Mouse (Mus musculus) forebrain, embryonic 12.5 days (tissue): ENCODE results near the gene Myf5. TPM values are rescaled to one million over a fixed set of nuclear protein-coding genes. Genes with fewer than 3 reads are reported as not detected.

Experiments used
- ATAC-seq: fragments of 200-750 bp; cut with Nextera tagmentation; 2 replicates; pipeline ENCODE4 v1.8.0; 2017; ENCODE audit warnings: moderate TSS enrichment; ENCODE audit not compliant: low FRiP score
- H3K27ac ChIP-seq: fragments of 300-500 bp; sonication (generic); 2 replicates; pipeline ENCODE4 v1.5.1; 2016; ENCODE audit warnings: mild to moderate bottlenecking
- H3K27me3 ChIP-seq: fragments of 300-500 bp; sonication (generic); 2 replicates; pipeline ENCODE4 v1.6.1; 2016; ENCODE audit warnings: mild to moderate bottlenecking
- H3K36me3 ChIP-seq: fragments of 300-500 bp; sonication (generic); replicated peaks from 2 replicates; pipeline ENCODE4 v1.6.1; 2016; ENCODE audit warnings: mild to moderate bottlenecking
- H3K4me1 ChIP-seq: fragments of 300-500 bp; sonication (generic); 2 replicates; pipeline ENCODE4 v1.6.1; 2016
- H3K4me2 ChIP-seq: fragments of 300-500 bp; sonication (generic); 2 replicates; pipeline ENCODE4 v1.6.1; 2016; ENCODE audit warnings: mild to moderate bottlenecking, moderate library complexity
- H3K4me3 ChIP-seq: fragments of 300-500 bp; sonication (generic); replicated peaks from 2 replicates; pipeline ENCODE4 v1.5.1; 2016; ENCODE audit warnings: mild to moderate bottlenecking
- H3K9ac ChIP-seq: fragments of 300-500 bp; sonication (generic); 2 replicates; pipeline ENCODE4 v1.6.1; 2016; ENCODE audit warnings: mild to moderate bottlenecking
- H3K9me3 ChIP-seq: fragments of 300-500 bp; sonication (generic); 2 replicates; pipeline ENCODE4 v1.6.1; 2016
- WGBS: fragments of 180-500 bp; shearing (Covaris S2); methylation state at CpG from one replicate; pipeline ENCODE4 v1.1.7; 2016; 5-methylcytosine and 5-hydroxymethylcytosine counted together
- polyA plus RNA-seq: library from polyadenylated mRNA; unstranded; fragments of >200 nt; fragmentation: Nextera tagmentation; extraction: Ambion mirVana; gene quantifications from 2 replicates; pipeline ENCODE4 v1.2.1, GENCODE M21; 2016

Myf5 gene
- polyA plus RNA-seq, result 0.09 TPM in 1 of 2 replicates, not detected in the other

DNA sequence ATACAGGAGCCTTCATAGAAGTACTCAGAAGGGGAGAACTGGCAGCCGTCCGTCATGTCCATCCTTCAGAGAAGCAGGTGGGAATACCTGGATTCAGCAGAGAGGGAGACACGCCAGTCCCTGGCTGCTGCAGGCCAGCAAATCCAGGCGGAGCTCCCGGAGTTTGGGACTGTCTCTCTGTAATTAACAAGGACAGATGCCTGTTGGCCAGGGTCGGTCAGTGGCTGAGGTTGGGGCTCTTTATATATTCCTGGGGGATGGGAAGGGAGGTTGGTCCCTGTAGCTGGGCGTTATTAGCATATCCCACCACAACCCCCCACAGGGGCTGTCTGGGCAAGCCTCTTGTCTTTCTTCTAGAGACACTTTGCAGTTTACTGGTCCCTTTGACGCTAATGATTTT lies at the start of gene Myf5:
Gene Myf5 (minus strand): TSS at position 265 of the 400 bp plus-strand sequence.
- no peaks in the 10 kb centered on the region for H3K36me3 ChIP-seq
- H3K27ac ChIP-seq, result no peak within 1 kb of the TSS
- peaks cover 8% of the 10 kb centered on the region; the same call in 1 of the 2 replicates for H3K4me1 ChIP-seq
- H3K9ac ChIP-seq, result no peak within 1 kb of the TSS
- ATAC-seq, result no peak
- H3K4me2 ChIP-seq, result no peak within 1 kb of the TSS
- H3K9me3 ChIP-seq, result no peaks in the 10 kb centered on the region
- no peaks in the 10 kb centered on the region for H3K27me3 ChIP-seq
- no peak within 1 kb of the TSS for H3K4me3 ChIP-seq
- 76% methylated on average over 8 of the region's 8 CpGs for WGBS

DNA sequence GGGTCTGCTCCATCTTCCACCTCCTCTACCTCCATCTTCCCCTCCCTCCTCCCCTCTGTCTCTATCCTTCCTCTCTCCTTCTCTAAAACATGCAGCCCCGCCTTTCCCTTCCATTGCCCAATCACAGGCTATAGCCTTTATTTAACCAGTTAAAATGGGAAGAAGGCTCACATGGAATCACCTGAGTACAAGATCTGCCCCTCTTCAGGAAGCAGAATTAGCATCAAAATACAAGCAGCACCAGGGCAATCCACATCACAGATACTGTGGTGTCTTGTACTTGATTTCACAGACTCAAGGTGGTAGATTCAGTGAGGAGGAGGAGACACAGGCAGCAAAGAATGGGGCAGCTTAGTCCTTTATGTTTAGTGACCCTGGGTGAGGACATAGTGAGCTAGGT lies 42.8 kb upstream of the Myf5 start:
- no peaks in the 10 kb centered on the region for H3K27me3 ChIP-seq
- H3K4me2 ChIP-seq, result no peak overlapping the region
- no peak overlapping the region for H3K9ac ChIP-seq
- H3K9me3 ChIP-seq, result no peaks in the 10 kb centered on the region
- H3K4me1 ChIP-seq, result no peaks in the 10 kb centered on the region
- no peak for ATAC-seq
- WGBS, result 77% methylated on average over 1 of the region's 1 CpGs
- no peak overlapping the region for H3K27ac ChIP-seq
- H3K4me3 ChIP-seq, result no peak overlapping the region
- no peaks in the 10 kb centered on the region for H3K36me3 ChIP-seq

DNA sequence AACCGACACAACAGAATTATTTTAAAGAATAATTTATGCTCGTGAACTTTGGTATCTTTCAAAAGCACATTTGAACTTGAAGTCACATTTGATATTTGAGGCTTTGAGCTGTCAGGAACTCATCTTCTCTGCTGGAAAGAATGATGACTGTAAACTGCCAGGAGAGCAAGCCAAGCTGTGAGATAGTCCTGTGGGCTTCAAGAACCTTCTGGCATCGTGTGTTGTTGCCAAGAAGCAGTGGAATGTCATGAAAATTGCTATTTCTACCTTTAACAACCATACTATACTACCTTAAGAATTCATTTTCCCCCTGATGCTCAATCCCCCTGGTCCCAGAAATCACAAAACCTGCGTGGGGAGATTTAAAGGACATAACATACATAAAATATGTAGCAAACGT lies 33.3 kb upstream of the Myf5 start:
- H3K9me3 ChIP-seq, result no peaks in the 10 kb centered on the region
- no peak overlapping the region for H3K4me2 ChIP-seq
- H3K27me3 ChIP-seq, result no peaks in the 10 kb centered on the region
- no peak overlapping the region for H3K9ac ChIP-seq
- no peaks in the 10 kb centered on the region for H3K4me1 ChIP-seq
- no peak overlapping the region for H3K27ac ChIP-seq
- H3K36me3 ChIP-seq, result no peaks in the 10 kb centered on the region
- H3K4me3 ChIP-seq, result no peak overlapping the region
- no peak for ATAC-seq
- 87% methylated on average over 5 of the region's 5 CpGs for whole genome bisulfite sequencing

DNA sequence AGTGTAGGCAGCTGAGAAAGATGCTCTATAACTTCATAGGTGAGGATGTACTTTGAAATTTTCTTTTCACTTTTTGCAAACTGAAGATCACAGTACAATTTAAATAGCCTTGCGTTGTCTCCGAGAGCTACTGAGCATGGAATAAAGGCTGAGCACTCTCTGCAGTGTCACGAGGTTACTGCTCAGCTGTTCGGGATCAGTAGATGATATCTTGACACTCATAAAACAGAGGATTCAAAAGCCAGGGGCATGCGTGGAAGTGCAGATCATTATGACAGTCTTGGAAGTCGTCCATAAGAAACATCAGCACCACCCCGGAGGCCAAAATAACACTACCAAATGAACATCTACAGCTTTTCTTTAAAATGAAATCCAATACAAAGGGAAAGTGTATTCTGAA lies 30.7 kb upstream of the Myf5 start:
- 87% methylated on average over 7 of the region's 7 CpGs for WGBS
- H3K4me3 ChIP-seq, result no peak overlapping the region

DNA sequence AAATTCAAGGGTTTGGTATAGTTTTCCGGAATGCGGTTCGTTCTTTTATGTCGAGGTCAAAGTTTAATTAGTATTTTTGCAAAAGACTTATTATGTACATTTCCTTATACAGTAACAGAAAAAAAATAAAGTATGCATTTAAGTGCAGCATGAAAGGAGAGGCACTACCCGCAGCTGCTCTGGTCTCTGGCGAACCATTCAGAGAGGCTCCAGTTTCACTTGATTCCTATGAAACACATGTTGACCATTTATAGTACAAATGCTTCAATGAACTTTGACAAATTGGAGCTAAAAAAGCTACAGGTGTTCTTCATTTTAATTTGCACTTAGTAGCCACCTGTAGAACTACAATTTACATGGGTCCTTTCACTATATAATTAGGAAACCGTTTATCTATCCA lies 28.8 kb upstream of the Myf5 start:
- WGBS, result 69% methylated on average over 7 of the region's 7 CpGs
- Histone ChIP-seq H3K36me3 (no peaks in the 10 kb centered on the region), H3K9me3 (no peaks in the 10 kb centered on the region), H3K4me2 (no peak overlapping the region), H3K4me1 (no peaks in the 10 kb centered on the region), H3K27ac (no peak overlapping the region), H3K27me3 (no peaks in the 10 kb centered on the region), H3K9ac (no peak overlapping the region), H3K4me3 (no peak overlapping the region)
- ATAC-seq, result no peak; the same call in 1 of the 2 replicates

More for the DNA sequence above, 30.7 kb upstream of the Myf5 start:
- H3K4me2 ChIP-seq, result no peak overlapping the region
- H3K27me3 ChIP-seq, result no peaks in the 10 kb centered on the region
- H3K36me3 ChIP-seq, result no peaks in the 10 kb centered on the region
- H3K4me1 ChIP-seq, result no peaks in the 10 kb centered on the region
- no peak overlapping the region for H3K27ac ChIP-seq
- no peak overlapping the region for H3K9ac ChIP-seq
- H3K9me3 ChIP-seq, result no peaks in the 10 kb centered on the region
- ATAC-seq, result no peak

DNA sequence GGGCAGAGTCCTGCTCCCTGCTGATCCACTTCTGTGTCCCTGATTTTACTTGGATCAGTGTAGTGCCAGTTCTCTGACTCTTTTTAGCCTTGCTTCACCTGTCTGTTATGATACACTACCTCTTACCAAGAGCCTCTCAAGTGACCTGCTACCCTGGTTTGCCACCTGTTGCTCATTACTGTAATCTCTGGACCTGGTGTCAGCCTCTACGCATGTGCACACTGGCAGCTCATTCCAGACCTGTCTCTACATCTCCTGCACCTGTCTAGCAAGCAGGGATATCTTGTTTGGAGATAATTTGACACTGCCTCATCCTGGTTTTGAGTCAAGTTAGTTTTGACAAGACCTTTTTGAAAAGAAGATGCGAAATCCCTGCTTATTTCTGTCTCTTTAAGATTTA lies 20.5 kb upstream of the Myf5 start:
- no peak for ATAC-seq
- Histone ChIP-seq H3K9me3 (no peaks in the 10 kb centered on the region), H3K27ac (no peak overlapping the region), H3K36me3 (no peaks in the 10 kb centered on the region), H3K4me1 (no peaks in the 10 kb centered on the region), H3K4me3 (no peak overlapping the region), H3K27me3 (no peaks in the 10 kb centered on the region), H3K9ac (no peak overlapping the region), H3K4me2 (no peak overlapping the region)
- WGBS, result 86% methylated on average over 2 of the region's 2 CpGs

DNA sequence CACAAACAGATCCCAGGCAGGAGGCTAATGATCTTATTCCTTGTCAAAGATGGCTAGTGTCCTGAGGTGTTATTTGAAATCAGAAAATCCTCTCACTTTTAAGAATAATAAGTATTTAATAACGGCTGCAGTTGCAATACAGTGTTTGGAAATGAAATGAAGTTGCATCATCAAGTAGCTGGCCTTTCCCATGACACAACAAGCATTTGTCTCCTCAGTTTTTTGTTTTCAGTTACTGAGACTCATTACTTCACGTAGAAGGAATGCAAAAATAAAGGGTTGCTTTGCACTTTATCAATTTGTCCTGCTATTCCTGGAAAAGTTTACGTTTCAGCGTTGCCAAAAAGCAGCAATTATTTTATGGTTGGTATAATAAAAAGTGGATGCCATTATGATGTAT lies 17.5 kb upstream of the Myf5 start:
- Histone ChIP-seq H3K4me2 (no peak overlapping the region), H3K4me3 (no peak overlapping the region), H3K9me3 (no peaks in the 10 kb centered on the region), H3K36me3 (no peaks in the 10 kb centered on the region), H3K27me3 (no peaks in the 10 kb centered on the region), H3K4me1 (no peaks in the 10 kb centered on the region), H3K9ac (no peak overlapping the region), H3K27ac (no peak overlapping the region)
- no peak for ATAC-seq
- WGBS, result 73% methylated on average over 4 of the region's 4 CpGs

DNA sequence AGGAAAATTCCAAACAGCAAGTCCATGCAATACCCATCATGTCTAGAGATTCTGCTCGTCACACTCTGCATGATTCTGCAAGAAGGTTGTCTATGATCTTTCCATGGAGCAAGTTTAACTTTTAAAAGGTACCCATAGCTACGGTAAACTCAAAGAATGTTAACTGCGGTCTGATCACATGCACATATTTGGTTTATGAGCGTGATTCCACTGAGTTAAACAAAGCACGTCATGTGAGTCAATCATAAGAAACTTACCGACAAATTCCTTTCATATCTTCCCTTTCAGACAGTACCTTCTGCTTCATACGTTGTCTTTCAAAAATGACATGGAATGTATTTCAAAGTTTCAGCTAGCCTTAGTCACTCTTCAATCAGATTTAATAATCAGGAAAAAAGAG lies 16.3 kb upstream of the Myf5 start:
- ATAC-seq, result no peak
- Histone ChIP-seq H3K4me2 (no peak overlapping the region), H3K9me3 (no peaks in the 10 kb centered on the region), H3K27ac (no peak overlapping the region), H3K36me3 (no peaks in the 10 kb centered on the region), H3K4me1 (no peaks in the 10 kb centered on the region), H3K27me3 (no peaks in the 10 kb centered on the region), H3K9ac (no peak overlapping the region), H3K4me3 (no peak overlapping the region)
- 91% methylated on average over 7 of the region's 7 CpGs for WGBS

DNA sequence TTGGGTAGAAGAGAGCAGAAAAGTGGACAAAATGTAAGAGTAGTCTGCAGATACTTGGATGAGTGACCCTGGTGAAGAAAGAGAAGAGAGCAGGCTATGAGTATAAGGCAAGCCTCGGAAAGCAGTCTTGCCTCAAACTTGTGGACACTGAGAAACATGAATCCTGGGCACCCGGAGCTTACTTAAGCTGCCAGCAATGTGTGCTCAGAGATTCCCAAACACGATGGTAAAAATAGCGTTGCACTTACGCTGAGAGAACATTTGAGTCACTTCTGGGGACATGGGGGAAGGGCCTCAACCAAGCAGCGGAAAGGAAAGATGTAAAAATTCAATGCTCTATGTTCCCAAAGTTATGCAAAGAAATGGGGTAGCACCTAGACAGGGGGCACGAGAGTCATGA lies 13.7 kb upstream of the Myf5 start:
- Histone ChIP-seq H3K9ac (no peak overlapping the region), H3K9me3 (no peaks in the 10 kb centered on the region), H3K27ac (no peak overlapping the region), H3K4me1 (no peaks in the 10 kb centered on the region), H3K27me3 (no peaks in the 10 kb centered on the region), H3K4me3 (no peak overlapping the region), H3K4me2 (no peak overlapping the region), H3K36me3 (no peaks in the 10 kb centered on the region)
- no peak for ATAC-seq
- WGBS, result 89% methylated on average over 7 of the region's 7 CpGs

DNA sequence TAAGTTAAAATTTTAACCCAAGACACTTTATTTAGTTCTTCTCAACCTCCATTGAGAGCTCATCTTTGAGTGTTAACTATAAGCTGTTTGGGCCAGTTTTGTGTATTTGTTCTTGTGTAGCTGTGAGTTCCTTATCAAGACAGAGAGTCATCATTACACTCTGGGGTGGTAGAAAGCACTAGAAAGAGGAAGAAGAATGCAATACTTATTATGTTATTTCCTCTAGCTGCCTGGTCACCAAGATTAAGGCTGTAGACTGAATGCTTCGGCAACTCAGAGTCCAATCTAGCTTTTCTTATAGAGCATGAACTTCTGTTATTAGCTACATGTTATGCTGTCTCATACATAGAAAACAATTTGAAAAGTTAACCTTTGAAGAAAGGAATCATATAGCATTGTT lies 10.5 kb upstream of the Myf5 start:
- Histone ChIP-seq H3K9ac (no peak overlapping the region), H3K4me1 (peaks cover 14% of the 10 kb centered on the region), H3K4me3 (no peak overlapping the region), H3K9me3 (no peaks in the 10 kb centered on the region), H3K27ac (no peak overlapping the region), H3K27me3 (peaks cover 7% of the 10 kb centered on the region; the same call in 1 of the 2 replicates), H3K36me3 (no peaks in the 10 kb centered on the region), H3K4me2 (no peak overlapping the region)
- no peak for ATAC-seq
- WGBS, result 92% methylated on average over 1 of the region's 1 CpGs

DNA sequence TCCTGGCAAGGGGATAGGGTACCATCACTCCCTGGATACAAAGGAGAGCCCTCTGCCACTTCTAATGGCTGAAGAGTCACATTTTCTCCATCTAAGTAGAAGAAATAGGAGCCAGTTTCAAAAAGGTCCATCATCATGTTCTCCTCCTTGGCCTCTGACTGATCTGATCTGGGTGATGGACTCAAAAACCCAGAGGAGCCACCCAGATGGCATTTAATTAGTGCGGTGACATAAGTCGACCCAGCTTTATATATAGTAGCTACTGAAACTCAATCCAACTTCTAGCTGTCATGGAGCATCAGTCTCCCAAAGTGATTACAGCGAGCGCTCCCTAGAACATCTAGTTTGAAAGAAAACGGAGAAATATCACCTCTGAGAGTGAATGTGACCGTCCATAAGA lies 8.6 kb upstream of the Myf5 start, which contains the start of gene Myf6:
Gene Myf6 (minus strand): TSS at position 170 of the 400 bp plus-strand sequence.
- peaks cover 14% of the 10 kb centered on the region for H3K4me1 ChIP-seq
- ATAC-seq, result no peak
- peak within 1 kb of the TSS; percentile 48 for H3K4me2 ChIP-seq
- H3K27me3 ChIP-seq, result peaks cover 7% of the 10 kb centered on the region; the same call in 1 of the 2 replicates
- no peak within 1 kb of the TSS for H3K9ac ChIP-seq
- H3K9me3 ChIP-seq, result no peaks in the 10 kb centered on the region
- no peaks in the 10 kb centered on the region for H3K36me3 ChIP-seq
- H3K4me3 ChIP-seq, result peak within 1 kb of the TSS; percentile 22
- H3K27ac ChIP-seq, result no peak within 1 kb of the TSS
- WGBS, result 89% methylated on average over 6 of the region's 6 CpGs

DNA sequence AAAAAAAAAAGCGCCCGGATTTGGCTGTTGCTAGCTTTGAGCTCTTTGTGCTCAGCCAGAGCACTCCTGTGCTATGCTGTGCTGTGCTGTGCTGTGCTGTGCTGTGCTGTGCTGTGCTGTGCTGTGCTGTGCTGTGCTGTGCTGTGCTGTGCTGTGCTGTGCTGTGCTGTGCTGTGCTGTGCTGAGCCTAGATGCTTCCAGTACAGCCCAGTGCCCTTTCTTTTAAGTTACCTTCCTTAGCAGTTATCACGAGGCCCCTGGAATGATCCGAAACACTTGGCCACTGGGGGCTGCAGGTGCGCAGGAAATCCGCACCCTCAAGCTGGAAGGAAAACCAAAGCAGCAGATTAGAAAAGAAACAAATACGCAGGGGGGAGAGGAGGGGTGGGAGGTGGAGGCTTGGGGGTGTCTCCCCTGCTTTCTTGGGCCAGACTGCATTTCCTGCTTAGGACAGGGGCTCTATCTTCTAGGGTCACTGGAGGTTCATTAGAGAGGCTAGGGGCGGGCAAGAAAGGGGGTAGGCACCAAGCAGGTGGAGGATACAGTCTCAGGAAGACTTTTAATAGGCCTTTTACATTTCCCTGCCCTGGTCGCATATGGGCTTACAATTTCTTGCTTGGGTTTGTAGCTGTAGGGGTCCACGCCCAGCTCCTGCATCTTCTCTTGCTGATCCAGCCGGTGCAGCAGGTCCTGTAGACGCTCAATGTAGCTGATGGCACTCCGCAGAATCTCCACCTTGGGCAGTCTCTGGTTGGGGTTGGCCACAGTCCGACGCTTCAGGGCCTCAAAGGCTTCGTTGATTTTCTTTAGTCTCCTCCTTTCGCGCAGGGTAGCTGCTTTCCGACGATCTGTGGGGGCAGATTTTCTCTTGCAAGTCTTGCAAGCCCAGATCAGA lies 7.9 kb upstream of the Myf5 start:
- Histone ChIP-seq H3K27me3 (peaks cover 7% of the 10 kb centered on the region; the same call in 1 of the 2 replicates), H3K4me3 (peak overlapping the region; percentile 22), H3K9me3 (no peaks in the 10 kb centered on the region), H3K4me2 (peak overlapping the region; percentile 48), H3K36me3 (no peaks in the 10 kb centered on the region), H3K27ac (no peak overlapping the region), H3K4me1 (peaks cover 16% of the 10 kb centered on the region), H3K9ac (no peak overlapping the region)
- WGBS, result 44% methylated on average over 20 of the region's 20 CpGs
- peak; percentile 66; the same call in 1 of the 2 replicates for ATAC-seq
